Mouse (Mus musculus) E14TG2a.4 (cell line): Measurements from ENCODE around the gene Thrb.

Experiments used
- CTCF ChIP-seq: conservative IDR thresholded peaks from 2 replicates; pipeline ENCODE4 v1.5.1; 2014; ENCODE audit warnings: low read length
- NANOG ChIP-seq: IDR thresholded peaks from 2 replicates; pipeline ENCODE4 v1.6.1; 2014; ENCODE audit warnings: borderline replicate concordance, low read length, mixed read lengths
- POU5F1 ChIP-seq: IDR thresholded peaks from 2 replicates; pipeline ENCODE4 v1.6.1; 2014; ENCODE audit warnings: low read length, borderline replicate concordance

DNA sequence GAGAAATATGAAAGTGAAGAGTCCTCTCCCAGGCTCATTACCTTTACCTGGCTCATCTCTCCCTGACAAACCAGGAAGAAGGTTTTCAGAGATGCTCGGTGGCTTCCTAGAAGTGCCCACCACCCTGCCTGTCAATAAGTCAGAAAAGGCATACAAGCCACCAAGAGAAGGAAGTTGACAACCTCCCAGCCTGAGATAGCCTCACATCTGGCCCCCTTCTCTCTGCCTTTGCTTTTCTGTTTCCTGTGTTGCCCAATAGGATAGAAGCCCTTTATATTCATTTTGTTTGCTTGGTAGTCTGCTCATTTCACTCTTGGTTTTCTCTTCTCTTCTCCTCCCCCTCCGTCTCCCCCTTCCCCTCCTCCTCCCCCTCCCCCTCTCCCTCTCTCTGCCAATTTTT, 273.4 kb downstream of the Thrb start:
- no peak for TF ChIP-seq CTCF
- no peak for TF ChIP-seq NANOG
- TF ChIP-seq POU5F1 = no peak
